Mouse (Mus musculus) forebrain, embryonic 14.5 days (tissue): ENCODE data around the gene Tmem192. TPM values are rescaled to one million over a fixed set of nuclear protein-coding genes. Genes with fewer than 3 reads are reported as not detected.

Experiments
- ATAC-seq: fragments of 200-750 bp; cut with Nextera tagmentation; 2 replicates; pipeline ENCODE4 v1.8.0; 2017; ENCODE audit warnings: mild to moderate bottlenecking, moderate library complexity
- DNase-seq: peaks from one replicate; pipeline ENCODE4 v3.0.0-alpha.2; 2015; ENCODE audit warnings: low spot score
- H3K27ac ChIP-seq: fragments of 300-500 bp; sonication (generic); 2 replicates; pipeline ENCODE4 v1.5.1; 2014; ENCODE audit warnings: low read depth, mild to moderate bottlenecking, control low read depth, low read length, moderate library complexity
- H3K27me3 ChIP-seq: fragments of 300-500 bp; sonication (generic); replicated peaks from 2 replicates; pipeline ENCODE4 v1.6.1; 2014; ENCODE audit warnings: low read length, control low read depth, mixed read lengths; ENCODE audit not compliant: control insufficient read depth, insufficient read depth
- H3K36me3 ChIP-seq: fragments of 300-500 bp; sonication (generic); 2 replicates; pipeline ENCODE4 v1.6.1; 2014; ENCODE audit warnings: low read length, control low read depth; ENCODE audit not compliant: control insufficient read depth, insufficient read depth
- H3K4me1 ChIP-seq: fragments of 300-500 bp; sonication (generic); 2 replicates; pipeline ENCODE4 v1.6.1; 2014; ENCODE audit warnings: antibody characterized with exemption, low read length, control low read depth; ENCODE audit not compliant: control insufficient read depth, insufficient read depth
- H3K4me2 ChIP-seq: fragments of 300-500 bp; sonication (generic); 2 replicates; pipeline ENCODE4 v1.6.1; 2014; ENCODE audit warnings: mild to moderate bottlenecking, control low read depth, low read length
- H3K4me3 ChIP-seq: fragments of 300-500 bp; sonication (generic); 2 replicates; pipeline ENCODE4 v1.5.1; 2014; ENCODE audit warnings: low read depth, low read length, control low read depth
- H3K9ac ChIP-seq: fragments of 300-500 bp; sonication (generic); 2 replicates; pipeline ENCODE4 v1.6.1; 2014; ENCODE audit warnings: mild to moderate bottlenecking, low read length, control low read depth, moderate library complexity
- H3K9me3 ChIP-seq: fragments of 300-500 bp; sonication (generic); replicated peaks from 2 replicates; pipeline ENCODE4 v1.6.1; 2016; ENCODE audit warnings: low read length, control low read depth, mixed read lengths; ENCODE audit not compliant: control insufficient read depth
- WGBS: fragments of 180-500 bp; shearing (Covaris S2); extraction: QIAGEN DNeasy Blood & Tissue Kit; methylation state at CpG from one replicate; pipeline ENCODE4 v1.1.7; 2014; 5-methylcytosine and 5-hydroxymethylcytosine counted together
- polyA plus RNA-seq: library from polyadenylated mRNA; unstranded; fragments of >200 nt; fragmentation: Nextera tagmentation; extraction: Ambion mirVana; gene quantifications from 2 replicates; pipeline ENCODE4 v1.2.1, GENCODE M21; 2014

Gene Tmem192
- polyA plus RNA-seq, 1 experiment from 2014 or later: 26.2 TPM

DNA sequence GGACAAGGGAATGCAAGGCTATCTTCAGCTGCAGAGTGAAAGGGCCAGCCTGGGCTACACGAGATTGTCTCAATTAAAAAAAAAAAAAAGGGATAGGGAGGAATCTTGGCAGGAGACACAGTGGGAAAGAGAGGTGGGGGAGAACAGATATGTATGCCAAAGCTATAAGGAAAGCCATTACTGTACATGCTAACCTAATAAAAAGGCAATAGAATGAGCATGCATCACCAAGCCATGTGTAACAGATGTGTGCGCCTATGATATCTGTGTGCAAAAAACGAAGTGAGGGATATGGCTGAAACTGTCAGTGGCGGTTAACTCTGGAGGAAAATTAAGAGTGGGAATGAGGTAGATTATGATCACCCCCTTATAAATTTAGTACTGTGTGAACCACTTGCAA lies 21.2 kb upstream of the Tmem192 start:
- Histone ChIP-seq H3K4me1 (0 out of 2 replicates have a peak, but pooled peaks cover 4% of the 10 kb centered on the region), H3K4me3 (no peak overlapping the region), H3K36me3 (no peaks in the 10 kb centered on the region), H3K27ac (peak overlapping the region; percentile 1; the same call in 1 of the 2 replicates), H3K9me3 (no peaks in the 10 kb centered on the region), H3K9ac (no peak overlapping the region), H3K4me2 (no peak overlapping the region), H3K27me3 (no peaks in the 10 kb centered on the region)
- 81% methylated on average over 4 of the region's 4 CpGs for WGBS
- DNase-seq (no peak), ATAC-seq (peak; percentile 41; the same call in 1 of the 2 replicates)

DNA sequence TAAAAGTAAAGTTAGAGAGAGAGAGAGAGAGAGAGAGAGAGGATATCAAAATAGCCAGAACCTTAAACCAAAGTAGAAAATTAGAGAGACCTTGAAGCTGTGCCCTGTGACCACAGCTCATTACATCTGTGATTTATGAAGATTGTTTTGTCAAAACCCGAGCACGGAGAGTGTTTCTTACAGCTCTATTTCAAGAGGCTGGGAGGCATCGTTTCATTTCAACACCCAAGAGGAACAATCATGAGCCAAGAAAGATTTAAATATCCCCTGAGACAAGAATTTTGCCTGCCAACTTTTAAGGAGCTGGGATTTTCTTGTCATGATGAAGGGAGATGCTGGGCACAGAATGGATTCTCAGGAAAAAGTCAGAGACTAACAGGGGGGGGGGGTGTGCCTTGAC lies 20.6 kb upstream of the Tmem192 start:
- peak; percentile 43; the same call in 1 of the 2 replicates for ATAC-seq
- DNase-seq: peak; percentile 68
- H3K4me1 ChIP-seq: no peaks in the 10 kb centered on the region
- no peaks in the 10 kb centered on the region for H3K36me3 ChIP-seq
- WGBS: 73% methylated on average over 3 of the region's 3 CpGs
- no peak overlapping the region for H3K4me3 ChIP-seq
- no peak overlapping the region for H3K9ac ChIP-seq
- H3K9me3 ChIP-seq: no peaks in the 10 kb centered on the region
- H3K27me3 ChIP-seq: no peaks in the 10 kb centered on the region
- no peak overlapping the region for H3K27ac ChIP-seq
- H3K4me2 ChIP-seq: no peak overlapping the region

DNA sequence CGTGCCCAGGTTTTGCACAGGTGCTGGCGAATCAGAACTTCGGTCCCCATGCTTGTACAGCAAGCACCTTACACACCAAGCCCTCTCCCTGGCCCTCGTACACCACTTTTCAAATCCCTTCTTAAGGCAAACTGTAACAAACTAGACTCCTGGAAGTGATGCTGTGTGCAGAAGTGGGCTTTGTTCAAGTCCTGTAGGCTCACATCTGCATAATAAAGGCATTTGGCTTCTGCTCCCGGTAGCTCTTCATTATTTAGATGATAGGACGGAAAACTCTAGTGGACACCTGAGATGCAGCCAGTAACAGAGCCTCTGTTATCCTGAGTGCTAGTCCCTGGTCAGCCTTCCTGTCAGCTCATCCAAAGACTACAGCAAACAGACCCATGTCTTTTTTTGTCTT lies 18.0 kb upstream of the Tmem192 start:
- H3K9me3 ChIP-seq: no peaks in the 10 kb centered on the region
- no peak overlapping the region for H3K9ac ChIP-seq
- no peak overlapping the region for H3K4me3 ChIP-seq
- no peak for ATAC-seq
- no peak for DNase-seq
- no peak overlapping the region for H3K4me2 ChIP-seq
- H3K27ac ChIP-seq: no peak overlapping the region
- no peaks in the 10 kb centered on the region for H3K4me1 ChIP-seq
- 66% methylated on average over 6 of the region's 6 CpGs for WGBS
- H3K36me3 ChIP-seq: no peaks in the 10 kb centered on the region
- no peaks in the 10 kb centered on the region for H3K27me3 ChIP-seq

DNA sequence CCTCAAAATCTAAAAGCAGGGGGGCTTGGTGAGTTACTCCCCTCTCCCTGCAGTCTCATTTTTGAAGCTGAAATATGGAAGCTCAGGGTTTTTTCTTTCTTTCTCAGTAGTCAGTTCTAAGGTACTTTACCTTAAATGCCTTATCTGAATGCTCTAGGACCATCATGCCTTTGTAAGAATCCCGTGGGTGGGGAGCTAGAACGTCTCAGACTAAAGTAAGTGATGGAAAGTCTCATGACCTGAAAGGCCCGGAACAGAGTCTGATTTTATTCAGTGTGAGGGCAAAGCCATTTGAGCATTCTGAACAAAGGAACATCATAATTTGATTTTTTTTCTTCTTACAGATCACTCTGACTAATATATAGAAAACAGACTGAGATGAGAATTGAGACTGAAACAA lies 12.0 kb upstream of the Tmem192 start:
- Histone ChIP-seq H3K9ac (no peak overlapping the region), H3K27me3 (no peaks in the 10 kb centered on the region), H3K9me3 (no peaks in the 10 kb centered on the region), H3K4me3 (no peak overlapping the region), H3K4me2 (no peak overlapping the region), H3K36me3 (no peaks in the 10 kb centered on the region), H3K4me1 (no peaks in the 10 kb centered on the region), H3K27ac (no peak overlapping the region)
- WGBS: 76% methylated on average over 3 of the region's 3 CpGs
- DNase-seq: no peak
- no peak for ATAC-seq

DNA sequence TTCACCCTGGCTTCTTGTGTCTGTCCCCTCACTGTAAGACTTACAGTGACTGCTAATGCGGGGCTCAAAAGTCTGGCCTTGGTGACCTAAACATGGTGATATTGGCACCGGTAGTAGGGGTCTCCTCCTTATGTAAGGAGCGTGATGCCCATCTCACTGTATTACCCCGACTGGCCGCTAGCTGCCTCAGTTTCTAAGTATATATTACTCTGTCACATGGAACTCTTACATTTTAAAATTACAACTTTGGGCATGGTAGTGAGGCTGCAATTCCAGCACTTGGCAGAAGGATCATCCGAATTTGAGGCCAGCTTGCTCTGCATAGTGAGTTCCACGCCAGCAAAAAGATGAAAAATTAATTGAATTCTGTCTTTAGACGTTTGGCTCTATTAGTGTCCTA lies 6.0 kb upstream of the Tmem192 start:
- no peaks in the 10 kb centered on the region for H3K4me1 ChIP-seq
- whole genome bisulfite sequencing: 79% methylated on average over 8 of the region's 8 CpGs
- no peaks in the 10 kb centered on the region for H3K36me3 ChIP-seq
- H3K9me3 ChIP-seq: no peaks in the 10 kb centered on the region
- ATAC-seq: peak; percentile 43
- no peak overlapping the region for H3K9ac ChIP-seq
- no peak overlapping the region for H3K27ac ChIP-seq
- H3K4me3 ChIP-seq: no peak overlapping the region
- H3K4me2 ChIP-seq: no peak overlapping the region
- H3K27me3 ChIP-seq: no peaks in the 10 kb centered on the region; the same call in 1 of the 2 replicates
- no peak for DNase-seq

DNA sequence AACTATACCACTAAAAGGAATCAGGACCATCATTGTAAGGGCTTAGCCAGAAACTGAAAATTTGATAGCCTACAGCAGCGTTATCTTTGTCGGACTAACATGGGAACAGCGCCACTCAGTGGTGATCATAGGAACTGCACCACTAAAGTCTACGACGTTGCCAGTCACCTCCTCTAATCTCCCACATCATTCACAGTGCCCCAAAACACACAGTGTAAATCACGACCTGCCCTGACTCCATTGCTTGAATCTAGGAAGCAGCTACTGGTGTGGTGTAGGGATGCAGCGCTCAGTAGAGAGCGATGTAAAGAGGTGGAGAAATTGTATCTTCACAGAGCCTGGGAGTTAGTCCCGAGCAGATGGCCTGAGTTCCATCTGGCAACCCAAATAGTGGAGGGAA lies 5.5 kb upstream of the Tmem192 start:
- DNase-seq (peak; percentile 89), ATAC-seq (peak; percentile 74)
- H3K27me3 ChIP-seq: no peaks in the 10 kb centered on the region; the same call in 1 of the 2 replicates
- H3K4me3 ChIP-seq: no peak overlapping the region
- no peak overlapping the region for H3K4me2 ChIP-seq
- H3K27ac ChIP-seq: no peak overlapping the region
- no peak overlapping the region for H3K9ac ChIP-seq
- 14% methylated on average over 9 of the region's 9 CpGs for WGBS
- no peaks in the 10 kb centered on the region for H3K36me3 ChIP-seq
- H3K4me1 ChIP-seq: no peaks in the 10 kb centered on the region
- no peaks in the 10 kb centered on the region for H3K9me3 ChIP-seq

DNA sequence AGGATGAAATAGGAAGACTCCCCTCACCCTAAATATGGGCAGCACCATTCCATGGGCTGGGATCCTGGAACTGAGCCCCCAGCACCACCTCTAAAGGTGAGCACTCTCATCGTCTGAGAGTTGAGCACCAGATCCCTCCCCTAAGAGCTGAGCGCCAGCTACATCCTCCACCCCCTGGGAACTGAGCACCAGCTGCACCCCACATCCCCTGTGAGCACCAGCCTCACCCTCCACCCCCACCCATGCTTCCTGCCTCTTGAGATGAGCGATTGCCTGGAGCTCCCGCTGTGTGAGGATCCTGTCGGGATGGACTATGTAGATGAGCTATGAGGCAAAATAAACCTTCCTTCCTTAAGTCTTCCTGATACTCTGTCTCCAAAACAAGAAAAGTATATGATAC lies 4.0 kb upstream of the Tmem192 start:
- DNase-seq (no peak), ATAC-seq (no peak)
- no peak overlapping the region for H3K4me2 ChIP-seq
- H3K4me3 ChIP-seq: no peak overlapping the region
- no peaks in the 10 kb centered on the region for H3K9me3 ChIP-seq
- no peak overlapping the region for H3K27ac ChIP-seq
- no peaks in the 10 kb centered on the region; the same call in 1 of the 2 replicates for H3K27me3 ChIP-seq
- 23% methylated on average over 5 of the region's 5 CpGs for WGBS
- no peaks in the 10 kb centered on the region for H3K4me1 ChIP-seq
- H3K36me3 ChIP-seq: no peaks in the 10 kb centered on the region
- H3K9ac ChIP-seq: no peak overlapping the region

DNA sequence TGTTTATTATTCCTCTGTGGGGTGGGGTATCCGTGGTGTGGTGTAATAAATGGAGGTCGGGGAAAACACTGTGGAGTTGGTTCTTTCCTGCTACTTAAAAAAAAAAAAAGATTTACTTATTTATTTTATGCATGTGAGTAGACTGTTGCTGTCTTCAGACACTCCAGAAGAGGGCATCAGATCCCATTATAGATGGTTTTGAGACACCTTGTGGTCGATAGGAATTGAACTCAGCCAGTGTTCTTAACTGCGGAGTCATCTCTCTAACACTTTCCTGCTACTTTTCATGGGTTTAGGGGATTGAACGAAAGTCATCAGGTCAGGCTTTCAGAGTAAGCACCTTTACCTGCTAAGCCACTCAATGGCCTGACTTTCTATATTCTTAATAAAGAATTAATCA lies 2.2 kb upstream of the Tmem192 start:
- DNase-seq (peak; percentile 40), ATAC-seq (no peak)
- Histone ChIP-seq H3K27me3 (no peaks in the 10 kb centered on the region; the same call in 1 of the 2 replicates), H3K4me3 (no peak overlapping the region), H3K27ac (no peak overlapping the region), H3K4me1 (no peaks in the 10 kb centered on the region), H3K4me2 (no peak overlapping the region), H3K9me3 (no peaks in the 10 kb centered on the region), H3K9ac (no peak overlapping the region), H3K36me3 (no peaks in the 10 kb centered on the region)
- whole genome bisulfite sequencing: 24% methylated on average over 5 of the region's 5 CpGs

DNA sequence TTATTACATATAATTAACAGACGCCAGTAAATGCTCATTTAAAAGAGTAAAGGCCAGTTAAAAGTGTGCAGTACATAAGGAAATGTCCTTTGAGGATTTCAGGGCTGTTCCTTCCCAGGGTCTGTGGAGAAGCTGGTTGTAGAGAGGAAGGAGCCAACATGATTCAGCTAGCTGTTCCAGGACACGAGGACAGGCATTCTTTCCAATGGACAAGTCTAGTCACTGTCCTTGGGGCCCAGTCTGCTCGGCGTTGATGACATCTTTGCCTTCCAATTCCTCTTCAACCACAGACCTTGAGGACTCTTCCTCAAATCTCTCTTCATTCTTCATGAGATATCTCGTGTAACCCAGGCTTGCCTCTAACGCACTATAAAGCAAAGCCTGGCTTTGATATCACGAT lies 1.4 kb upstream of the Tmem192 start:
- H3K9me3 ChIP-seq: no peaks in the 10 kb centered on the region
- no peaks in the 10 kb centered on the region; the same call in 1 of the 2 replicates for H3K27me3 ChIP-seq
- DNase-seq (no peak), ATAC-seq (no peak)
- no peaks in the 10 kb centered on the region for H3K4me1 ChIP-seq
- no peaks in the 10 kb centered on the region for H3K36me3 ChIP-seq
- no peak overlapping the region for H3K4me3 ChIP-seq
- no peak overlapping the region for H3K4me2 ChIP-seq
- no peak overlapping the region for H3K9ac ChIP-seq
- no peak overlapping the region for H3K27ac ChIP-seq
- 81% methylated on average over 7 of the region's 7 CpGs for WGBS
